Mouse (Mus musculus) heart, postnatal 25 days (tissue): ENCODE data around the gene Olfr640. TPM values are rescaled to one million over a fixed set of nuclear protein-coding genes. Genes with fewer than 3 reads are reported as not detected.

Source experiments
- DNase-seq: peaks from one replicate; pipeline ENCODE4 v3.0.0; 2022; ENCODE audit warnings: low spot score
- intact Hi-C: fragments of 180-260 bp; cut with DNase I; formaldehyde crosslinking; loops from one replicate; pipeline ENCODE4 v1.15.1; 2025
- total RNA-seq, 2 experiments: library from RNA; stranded (reverse); gene quantifications; 2 replicates each; pipeline ENCODE4 v1.2.3; 2021

Gene Olfr640
- not detected for total RNA-seq

DNA sequence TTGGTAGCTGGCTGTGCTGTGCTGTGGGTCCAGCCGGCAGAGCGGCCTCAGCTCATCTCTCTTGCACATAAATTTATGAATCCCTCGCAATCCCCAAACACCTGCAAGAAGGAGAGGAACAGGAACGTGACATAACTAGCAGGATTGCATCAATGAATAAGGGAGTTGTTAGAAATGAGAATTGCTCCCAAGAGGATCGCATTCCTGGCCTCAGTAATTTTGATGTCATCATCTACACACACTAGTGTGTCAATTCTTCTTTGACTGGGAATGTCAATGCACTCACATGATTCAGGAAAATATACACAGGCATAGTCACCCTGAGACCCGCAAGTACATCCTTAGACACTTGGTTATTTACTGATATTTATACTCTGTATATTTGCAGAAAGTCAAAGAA is at the start of gene Olfr640:
TSS of gene Olfr640 (minus strand) at position 101 of the 400 bp plus-strand sequence.
- DNase-seq = no peak
- intact Hi-C loops = no loop called here

DNA sequence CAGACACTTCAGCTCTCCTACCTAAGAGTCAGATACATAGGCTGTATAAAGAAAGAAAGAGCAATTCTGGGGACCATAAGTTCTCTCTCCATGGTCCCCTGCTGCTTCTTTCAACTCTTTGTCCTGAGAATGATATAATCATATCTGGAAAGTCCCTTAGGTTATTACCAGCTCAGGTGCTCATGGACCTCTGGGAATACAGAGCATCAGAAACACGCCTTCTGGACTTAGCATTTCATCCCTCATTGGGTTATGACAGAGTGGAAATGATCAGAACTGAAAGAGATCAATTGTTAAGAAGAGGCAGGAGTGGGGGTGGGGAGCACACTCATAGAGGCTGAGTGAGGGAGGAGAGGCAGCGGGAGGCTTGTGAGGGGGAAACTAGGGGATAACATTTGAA is 46.4 kb upstream of the Olfr640 start, which contains the start of gene Olfr644:
TSS of gene Olfr644 (minus strand) at position 101 of the 400 bp plus-strand sequence.
- no peak for DNase-seq
- intact Hi-C loops = no loop called here

DNA sequence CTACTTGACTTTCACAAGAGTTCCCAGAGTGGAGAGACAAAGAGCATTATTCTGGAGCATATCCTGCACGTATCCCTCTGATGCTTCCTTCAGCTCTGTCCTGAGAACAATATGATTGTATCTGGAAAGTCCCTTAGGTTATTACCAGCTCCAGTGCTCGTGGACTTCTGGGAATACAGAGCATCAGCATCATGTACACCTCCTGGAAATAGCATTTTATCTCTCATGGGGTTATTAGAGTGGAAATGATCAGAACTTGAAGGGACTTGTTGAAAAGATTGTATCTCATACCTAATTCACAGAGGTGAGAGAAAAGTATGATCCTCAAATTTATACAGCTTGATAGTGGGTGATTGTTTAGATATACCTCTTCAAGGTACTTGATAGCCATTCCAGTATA is 36.0 kb upstream of the Olfr640 start, which contains the start of gene 4930516K23Rik:
TSS of gene 4930516K23Rik (minus strand) at position 101 of the 400 bp plus-strand sequence.
- intact Hi-C loops = no loop called here
- no peak for DNase-seq

DNA sequence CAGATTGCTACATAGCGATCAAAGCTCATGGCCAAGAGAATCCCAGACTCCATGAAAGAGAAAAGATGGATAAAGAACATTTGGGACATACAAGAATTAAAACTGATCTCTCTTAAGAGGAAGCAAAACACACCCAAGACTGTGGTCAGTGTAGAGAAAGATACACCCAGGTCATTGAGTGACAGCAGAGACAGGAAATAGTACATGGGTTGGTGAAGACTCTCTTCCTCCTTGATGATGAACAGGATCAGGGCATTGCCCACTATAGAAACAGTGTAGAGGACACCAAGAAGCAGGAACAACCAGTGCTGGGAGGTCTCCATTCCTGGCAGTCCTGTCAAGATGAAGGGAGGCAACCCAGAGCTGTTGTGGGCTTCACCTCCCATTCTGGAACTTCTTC is 33.8 kb upstream of the Olfr640 start:
- no peak for DNase-seq
- intact Hi-C loops = no loop called here

DNA sequence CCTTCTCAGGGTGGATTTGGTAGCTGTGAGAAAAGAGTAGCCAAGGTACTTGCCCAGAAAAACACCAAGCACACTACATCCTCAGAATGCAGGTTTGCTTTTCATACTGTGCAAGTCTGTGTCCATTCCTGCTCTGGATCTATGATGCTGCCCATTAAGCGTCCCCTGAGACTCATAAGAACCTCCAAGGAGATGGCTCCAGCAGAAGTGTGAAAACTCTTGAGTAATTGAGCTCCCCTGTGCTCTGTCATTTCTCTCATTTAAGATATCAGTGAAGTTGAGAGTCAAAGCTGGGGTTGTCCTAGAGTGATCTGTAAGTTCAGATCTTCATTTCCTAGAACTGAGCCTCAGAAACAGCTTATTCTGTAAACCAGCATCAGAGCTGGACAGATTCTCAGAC is 27.2 kb upstream of the Olfr640 start, which contains the start of gene Olfr642:
TSS of gene Olfr642 (minus strand) at position 101 of the 400 bp plus-strand sequence.
- intact Hi-C loops = no loop called here
- no peak for DNase-seq

DNA sequence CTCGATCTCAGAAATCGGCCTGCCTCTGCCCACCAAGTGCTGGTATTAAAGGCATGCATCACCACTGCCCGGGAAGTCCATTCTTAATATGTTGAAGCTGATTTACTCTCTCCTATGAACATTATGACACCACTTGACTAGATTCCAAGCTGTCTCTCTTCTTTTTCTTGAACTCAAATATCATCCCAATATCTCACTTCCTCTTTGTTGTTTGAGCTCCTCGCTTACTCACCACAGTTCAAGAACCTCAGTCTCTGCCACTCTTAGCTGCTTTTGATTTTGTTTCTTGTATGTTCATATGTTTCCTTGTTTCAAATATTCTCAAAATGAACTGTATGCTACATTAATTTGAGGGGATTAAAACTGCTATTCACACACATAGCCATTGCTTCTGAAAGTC is 25.4 kb upstream of the Olfr640 start:
- intact Hi-C loops = no loop called here
- no peak for DNase-seq

DNA sequence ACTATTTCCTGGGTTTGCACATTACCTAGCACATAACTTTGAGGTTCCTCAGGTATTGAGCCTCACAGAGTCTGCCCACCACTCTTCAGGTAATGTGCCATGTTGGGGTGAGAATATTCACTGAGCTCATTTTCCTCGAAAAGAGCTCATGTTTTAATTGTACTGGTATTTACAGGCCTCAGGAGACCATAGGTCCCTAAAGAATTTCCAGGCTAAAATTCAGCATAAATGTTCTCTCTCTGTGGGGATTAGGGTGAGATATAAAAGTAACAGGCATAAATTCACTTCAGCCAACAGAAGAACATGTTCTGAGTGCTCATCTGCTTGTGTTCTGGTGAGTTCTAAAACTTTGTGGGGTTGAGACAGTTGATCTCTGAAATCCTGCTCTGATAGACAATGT is 9.8 kb upstream of the Olfr640 start, which contains the start of gene Olfr641:
TSS of gene Olfr641 (plus strand) at position 301 of the 400 bp plus-strand sequence.
- intact Hi-C loops = no loop called here
- no peak for DNase-seq

DNA sequence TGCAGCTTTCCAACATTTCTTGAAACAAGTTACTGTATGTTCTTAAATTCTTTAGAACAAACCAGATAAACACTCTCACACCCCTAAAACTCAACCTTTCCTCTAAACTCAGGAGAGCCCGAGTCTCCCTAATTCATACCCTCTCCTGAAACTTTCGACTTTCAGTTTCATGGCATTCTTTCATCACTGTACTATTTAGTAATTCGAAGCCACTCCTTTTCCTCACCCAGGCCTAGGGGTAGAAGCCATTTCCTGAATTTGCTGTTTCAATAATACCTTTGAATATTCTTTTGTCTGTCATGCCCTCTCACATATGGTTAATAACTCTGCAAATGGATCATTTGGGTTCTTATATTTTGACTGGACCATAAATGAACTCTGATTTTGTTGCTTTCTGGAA is 1.6 kb upstream of the Olfr640 start:
- intact Hi-C loops = no loop called here
- DNase-seq = no peak

DNA sequence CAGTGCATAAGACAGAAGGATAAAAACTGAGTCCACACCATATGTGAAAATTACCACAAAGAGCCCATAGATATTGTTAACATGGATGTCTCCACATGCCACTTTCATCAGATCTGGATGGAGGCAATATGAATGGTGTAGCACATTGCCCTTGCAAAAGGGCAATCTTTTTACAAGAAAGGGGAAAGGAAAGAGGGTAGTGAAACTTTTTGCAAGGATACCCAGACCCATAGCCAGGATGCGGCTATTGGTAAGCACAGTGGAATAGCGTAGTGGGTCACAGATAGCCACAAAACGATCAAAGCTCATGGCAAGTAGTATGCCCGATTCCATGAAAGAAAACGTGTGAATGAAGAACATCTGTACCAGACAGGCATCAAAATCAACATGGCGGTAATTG is 3.7 kb downstream of the Olfr640 start:
- DNase-seq = no peak
- intact Hi-C loops = no loop called here

DNA sequence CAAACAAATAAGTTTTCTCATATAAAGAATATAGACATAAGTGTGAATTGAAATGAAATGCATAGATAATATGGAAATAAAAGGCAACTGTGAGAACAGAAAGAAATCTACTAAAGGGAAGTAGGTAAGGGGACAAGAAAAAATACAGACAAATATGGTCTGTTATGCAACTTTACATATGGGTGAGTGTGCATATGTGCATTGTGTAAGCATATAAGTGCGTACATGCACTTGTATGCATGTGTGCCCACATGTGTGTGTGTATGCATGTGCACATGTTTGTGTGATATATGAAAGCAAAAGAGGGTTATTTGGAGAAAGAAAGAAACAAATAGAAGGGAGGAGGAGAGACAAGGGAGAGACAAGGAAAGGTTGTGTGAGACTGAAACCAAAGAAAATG is 6.4 kb downstream of the Olfr640 start:
- intact Hi-C loops = no loop called here
- DNase-seq = no peak

DNA sequence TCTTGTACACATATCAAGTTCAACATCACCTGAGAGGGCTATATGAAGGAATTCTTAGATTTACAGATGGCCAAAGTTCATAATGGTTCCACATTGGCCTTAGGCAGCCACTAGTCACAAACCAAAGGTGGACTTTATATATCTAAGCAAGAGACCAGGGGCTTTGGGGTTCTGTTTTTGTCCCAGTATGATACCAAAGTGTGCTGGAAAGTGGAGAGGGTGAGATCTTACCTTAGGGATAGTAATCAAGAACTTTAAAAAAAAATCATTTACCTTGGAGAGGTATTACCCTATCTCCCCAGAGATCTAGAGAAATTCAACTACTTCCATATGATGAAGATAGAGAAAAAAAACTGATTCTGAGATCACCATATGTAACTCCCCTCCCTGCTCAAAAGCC is 8.2 kb downstream of the Olfr640 start, which contains the start of gene Olfr639:
TSS of gene Olfr639 (minus strand) at position 101 of the 400 bp plus-strand sequence.
- DNase-seq = no peak
- intact Hi-C loops = no loop called here

DNA sequence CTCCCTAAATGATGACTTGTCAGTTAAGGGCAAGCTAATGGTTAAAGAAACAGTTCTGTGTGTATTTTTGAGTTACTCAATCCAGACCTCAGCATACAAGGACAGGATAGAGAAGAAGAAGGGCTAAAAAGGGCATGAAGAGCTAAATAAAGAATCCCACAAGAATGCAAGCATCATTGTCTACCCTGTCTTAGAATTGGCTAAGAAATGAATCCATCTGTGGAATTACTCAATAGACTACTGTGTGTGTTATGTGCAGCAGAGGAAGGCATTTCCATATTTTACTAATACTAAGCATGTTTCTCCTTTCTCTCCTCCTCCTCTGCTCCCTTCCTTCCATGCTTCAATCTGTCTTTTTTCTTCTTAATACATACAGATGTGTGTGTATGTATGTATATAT is 26.2 kb downstream of the Olfr640 start:
- intact Hi-C loops = no loop called here
- DNase-seq = no peak

DNA sequence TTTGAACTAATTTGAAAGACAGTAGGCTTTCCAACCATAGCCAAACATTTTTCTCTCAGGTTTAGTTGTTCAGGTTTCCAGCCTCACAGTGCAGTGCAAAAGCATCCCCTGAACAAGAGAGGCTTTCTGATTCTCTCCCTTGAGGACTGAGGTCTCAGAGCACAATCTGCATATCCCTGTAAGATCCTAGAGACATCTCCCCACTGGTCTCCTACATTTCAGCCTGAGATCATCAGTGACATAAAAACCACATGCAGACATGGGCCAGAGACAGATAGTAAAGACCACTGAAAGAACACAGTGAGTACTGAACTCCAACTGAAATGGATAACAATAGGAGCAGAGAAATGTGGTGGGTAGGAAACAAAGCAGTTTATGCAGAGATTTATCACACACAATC is 26.9 kb downstream of the Olfr640 start, which contains the start of gene Olfr638:
TSS of gene Olfr638 (plus strand) at position 301 of the 400 bp plus-strand sequence.
- intact Hi-C loops = no loop called here
- DNase-seq = no peak

DNA sequence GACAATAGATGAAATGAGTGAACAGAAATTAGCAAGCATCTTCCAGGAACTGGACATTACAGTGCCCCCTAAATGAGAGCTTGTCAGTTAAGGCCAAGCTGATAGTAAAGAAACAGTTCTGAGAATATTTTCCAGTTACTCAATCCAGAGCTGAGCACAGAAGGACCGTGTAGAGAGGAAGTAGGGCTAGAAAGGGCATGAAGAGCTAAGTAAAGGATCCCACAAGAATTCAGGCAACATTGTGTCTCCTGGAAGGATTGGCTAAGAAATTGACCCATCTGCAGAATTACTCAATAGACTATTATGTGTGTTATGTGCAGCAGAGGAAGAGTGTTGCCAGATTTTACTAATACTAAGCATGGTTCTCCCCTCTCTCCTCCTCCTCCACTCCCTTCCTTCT is 53.6 kb downstream of the Olfr640 start:
- no peak for DNase-seq
- intact Hi-C loops = no loop called here

DNA sequence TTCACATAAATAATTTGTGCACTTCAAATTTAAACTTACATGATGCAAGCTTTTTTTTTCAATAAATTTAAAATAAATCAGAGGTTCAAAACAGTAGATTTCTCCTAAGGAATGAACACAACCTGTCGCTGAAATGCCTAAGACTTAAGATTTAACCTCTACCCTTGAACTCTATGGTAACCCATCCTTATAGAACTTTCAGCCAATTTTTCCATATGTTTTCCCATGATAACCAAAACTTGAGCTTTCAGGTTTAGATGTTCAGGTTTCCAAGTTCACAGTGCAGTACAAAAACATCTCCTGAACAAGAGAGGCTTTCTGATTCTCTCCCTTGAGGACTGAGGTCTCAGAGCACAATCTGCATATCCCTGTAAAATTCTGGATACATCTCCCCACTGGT is 54.5 kb downstream of the Olfr640 start, which contains the start of gene Olfr635:
TSS of gene Olfr635 (plus strand) at position 301 of the 400 bp plus-strand sequence.
- intact Hi-C loops = no loop called here

More for the DNA sequence above, 54.5 kb downstream of the Olfr640 start, which contains the start of gene Olfr635:
- DNase-seq = no peak

Other genes starting within 250 kb of the Olfr640 start
- gene Olfr68, start 245.9 kb downstream of the Olfr640 start, total RNA-seq = not detected
- gene Olfr67, start 233.8 kb downstream of the Olfr640 start, total RNA-seq = not detected
- 1,000 to 10,000 TPM; 1,406 to 3,005 TPM for gene Hbb-bt, start 211.6 kb downstream of the Olfr640 start, total RNA-seq
- gene Hbb-bs, start 197.5 kb downstream of the Olfr640 start, total RNA-seq = over 10,000 TPM in 1 of 2 experiments, 1,000 to 10,000 TPM in 1; 9,976 to 23,536 TPM
- gene Hbb-bh2, start 185.1 kb downstream of the Olfr640 start, total RNA-seq = not detected
- gene Hbb-bh1, start 182.4 kb downstream of the Olfr640 start, total RNA-seq = not detected
- not detected for gene Hbb-y, start 172.4 kb downstream of the Olfr640 start, total RNA-seq
- gene Olfr66, start 139.3 kb downstream of the Olfr640 start, total RNA-seq = not detected
- gene Olfr64, start 131.1 kb downstream of the Olfr640 start, total RNA-seq = not detected
- not detected for gene Olfr65, start 122.1 kb downstream of the Olfr640 start, total RNA-seq
- gene Olfr631, start 96.7 kb downstream of the Olfr640 start, total RNA-seq = not detected
- not detected for gene Olfr632, start 91.2 kb downstream of the Olfr640 start, total RNA-seq
- not detected for gene Olfr633, start 81.1 kb downstream of the Olfr640 start, total RNA-seq
- not detected for gene Olfr635, start 54.4 kb downstream of the Olfr640 start, total RNA-seq
- not detected for gene Olfr638, start 26.8 kb downstream of the Olfr640 start, total RNA-seq
- not detected for gene Olfr639, start 8.3 kb downstream of the Olfr640 start, total RNA-seq
- gene Olfr641, start 9.9 kb upstream of the Olfr640 start, total RNA-seq = not detected
- not detected for gene Olfr642, start 27.1 kb upstream of the Olfr640 start, total RNA-seq
- not detected for gene 4930516K23Rik, start 35.9 kb upstream of the Olfr640 start, total RNA-seq
- gene Olfr644, start 46.3 kb upstream of the Olfr640 start, total RNA-seq = not detected
- not detected for gene Olfr645, start 59.9 kb upstream of the Olfr640 start, total RNA-seq
- gene Olfr646, start 79.3 kb upstream of the Olfr640 start, total RNA-seq = not detected
- gene Ubqln5, start 104.3 kb upstream of the Olfr640 start, total RNA-seq = not detected
- not detected for gene Olfr643, start 111.8 kb upstream of the Olfr640 start, total RNA-seq
- gene Ubqln3, start 117.7 kb upstream of the Olfr640 start, total RNA-seq = not detected
- gene Ubqlnl, start 125.0 kb upstream of the Olfr640 start, total RNA-seq = not detected
- not detected for gene Olfm5, start 139.3 kb upstream of the Olfr640 start, total RNA-seq
- not detected for gene Olfr648, start 157.8 kb upstream of the Olfr640 start, total RNA-seq
- not detected for gene Olfr649, start 170.4 kb upstream of the Olfr640 start, total RNA-seq
- gene Trim6, start 193.2 kb upstream of the Olfr640 start, total RNA-seq = under 1 TPM; 0.47 to 0.73 TPM
- 1 to 10 TPM; 3.9 to 4.1 TPM for gene Trim34a, start 218.9 kb upstream of the Olfr640 start, total RNA-seq